Mouse (Mus musculus) testis, adult 2 months (tissue): ENCODE measurements around the gene Plcxd3.

ENCODE experiments used
- CTCF ChIP-seq: fragments of 200-500 bp; IDR thresholded peaks from 2 replicates; pipeline ENCODE4 v1.5.1; 2012; ENCODE audit warnings: low read depth, mild to moderate bottlenecking, inconsistent platforms, low read length, moderate library complexity; ENCODE audit not compliant: control insufficient read depth, insufficient read depth, insufficient replicate concordance
- POLR2A ChIP-seq: fragments of 200-500 bp; IDR thresholded peaks from 2 replicates; pipeline ENCODE4 v1.6.1; 2012; ENCODE audit warnings: low read depth, mild to moderate bottlenecking, inconsistent platforms, low read length, moderate library complexity; ENCODE audit not compliant: control insufficient read depth

DNA sequence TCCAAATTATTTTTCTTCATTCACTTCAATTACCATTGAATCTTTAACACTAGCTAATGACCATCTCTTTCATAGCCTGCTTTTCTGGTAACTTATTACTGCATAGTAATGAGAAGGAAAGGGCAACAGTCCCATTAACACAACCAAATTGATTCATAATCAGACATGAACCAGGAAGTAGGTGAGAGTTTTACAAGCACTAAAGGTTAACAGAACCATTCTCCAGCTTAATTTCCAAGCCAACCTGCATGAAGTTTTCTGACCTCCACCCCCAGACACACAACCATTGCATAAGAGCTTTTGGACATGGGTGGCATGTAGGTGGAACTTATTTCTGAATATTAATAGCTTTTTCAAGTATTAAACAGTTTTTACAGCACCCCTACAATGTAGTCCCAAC, 64.8 kb downstream of the Plcxd3 start:
- TF ChIP-seq CTCF = no peak
- TF ChIP-seq POLR2A = no peak
